Mouse (Mus musculus) heart, postnatal 0 days (tissue): Measurements from ENCODE around the gene Anks1b.
A peak's percentile ranks its signal among the peaks of the same experiment; 100 is the strongest.

ENCODE experiments used
- CTCF ChIP-seq: IDR thresholded peaks from 2 replicates; pipeline ENCODE4 v1.5.1; 2016; ENCODE audit warnings: antibody characterized with exemption, control low read depth, low read depth
- EP300 ChIP-seq: IDR thresholded peaks from 2 replicates; pipeline ENCODE4 v1.6.1; 2016; ENCODE audit warnings: antibody characterized with exemption, low read depth

DNA sequence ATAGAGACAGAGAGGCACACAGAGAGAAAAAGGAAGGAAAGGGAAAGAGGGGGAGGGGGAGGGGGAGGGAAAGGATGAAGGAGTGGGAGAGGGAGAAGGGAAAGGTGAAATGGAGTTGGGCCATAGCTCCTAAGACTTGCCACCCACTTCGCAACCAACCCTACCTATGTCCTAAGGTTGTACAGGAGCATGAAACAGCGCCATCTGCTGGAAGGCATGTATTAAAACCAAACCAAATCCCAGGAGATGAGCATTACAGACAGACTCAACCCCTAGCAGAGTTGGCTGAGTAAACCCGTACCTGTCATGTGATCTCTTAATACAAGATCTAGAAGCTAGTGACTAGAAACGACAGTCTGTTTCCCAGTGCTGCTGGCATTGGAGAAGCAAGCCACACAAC is 500.2 kb downstream of the Anks1b start:
- TF ChIP-seq CTCF (peak; percentile 41), EP300 (no peak)
